Mouse (Mus musculus): ENCODE measurements at regions not wholly inside any gene's neighbourhood (a gene's known extent, or its start where the extent isn't known, plus 50 kb on each side); places are given as distances from the start of the nearest gene placed in this dataset.
"Not testable (repeated sequence)": the region's sequence is repeated elsewhere in the genome, so short reads cannot be mapped to it uniquely, and the experiment has no call there.

DNA sequence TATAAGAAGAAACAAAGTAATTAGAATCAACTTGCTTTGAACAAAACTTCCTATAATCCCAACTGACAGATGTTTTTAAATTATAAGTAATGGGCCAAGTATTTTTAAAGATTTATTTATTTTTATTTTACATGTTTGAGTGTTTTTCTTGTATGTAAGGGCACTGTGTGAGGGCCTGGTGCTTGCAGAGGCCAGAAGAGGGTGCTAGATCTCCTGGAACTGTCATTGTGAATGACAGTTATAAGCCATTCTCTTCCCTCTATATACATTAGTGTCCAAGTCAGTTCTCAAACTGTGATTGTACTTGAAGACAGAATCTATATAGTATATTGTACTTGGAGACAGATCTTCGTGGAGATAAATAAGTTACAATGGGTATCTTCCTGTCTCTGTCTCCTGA, 149.1 kb upstream of the Palmd start:
- peak; percentile 45 for DNase-seq (ENCODE audit: low read depth, low spot score)

DNA sequence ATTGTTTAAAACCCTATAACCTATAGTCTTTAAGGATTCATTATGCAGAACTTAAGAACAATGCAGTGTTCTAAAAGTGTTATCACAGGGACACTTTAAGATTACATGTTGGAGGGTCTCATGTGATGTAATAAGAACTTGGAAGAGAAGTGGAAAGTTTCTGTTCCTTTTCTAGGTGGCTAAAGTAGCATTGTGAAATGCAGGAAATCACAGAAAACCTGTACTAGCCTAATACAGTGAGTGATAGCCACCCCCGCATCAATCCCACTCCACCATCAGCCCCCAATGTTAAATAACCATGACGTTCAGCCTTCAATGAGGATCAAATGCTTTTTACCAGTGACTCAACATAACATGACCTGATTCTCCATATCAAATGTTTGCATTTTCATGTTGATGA, 147.4 kb upstream of the Palmd start:
- no peak for DNase-seq (ENCODE audit: low read depth, low spot score)

DNA sequence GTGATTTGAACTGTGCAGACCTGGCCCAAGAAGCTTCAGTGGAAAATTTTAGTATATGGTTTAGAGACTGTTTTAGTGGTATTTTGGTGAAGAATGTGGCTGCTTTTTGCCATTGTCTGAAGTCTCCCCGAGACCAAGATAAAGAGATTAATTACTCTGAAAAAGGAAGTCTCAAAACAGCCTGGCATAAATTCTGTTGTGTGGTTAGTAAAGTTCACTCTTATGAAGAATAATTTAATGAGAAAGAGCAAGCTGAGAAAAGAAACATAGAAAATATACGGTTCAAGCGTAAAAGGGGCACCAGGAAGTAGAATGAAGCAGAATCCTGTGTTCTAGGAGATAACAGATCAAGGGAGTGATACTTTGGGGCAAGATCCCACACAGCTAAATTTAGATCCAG, 144.0 kb upstream of the Palmd start:
- no peak for DNase-seq (ENCODE audit: low read depth, low spot score)

DNA sequence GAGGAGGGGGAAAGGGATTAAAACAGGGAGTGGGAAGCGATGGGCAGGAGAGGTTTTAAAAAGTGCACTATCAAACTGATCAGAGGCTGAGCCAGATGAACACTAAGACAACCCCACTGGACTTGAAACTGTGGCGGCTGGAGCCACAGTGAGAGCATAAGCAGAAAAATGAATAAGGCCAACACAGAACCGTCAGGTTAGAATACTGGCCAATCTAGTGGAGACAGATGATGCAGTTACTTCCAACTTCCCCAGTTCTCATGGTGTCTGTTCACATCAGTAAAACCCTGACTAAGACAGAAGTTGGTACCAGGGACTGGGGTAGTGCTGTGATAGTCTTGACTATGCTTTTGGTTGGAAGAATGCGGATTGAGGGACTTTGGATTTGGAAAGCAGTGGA, 143.5 kb upstream of the Palmd start:
- no peak for DNase-seq (ENCODE audit: low read depth, low spot score)

DNA sequence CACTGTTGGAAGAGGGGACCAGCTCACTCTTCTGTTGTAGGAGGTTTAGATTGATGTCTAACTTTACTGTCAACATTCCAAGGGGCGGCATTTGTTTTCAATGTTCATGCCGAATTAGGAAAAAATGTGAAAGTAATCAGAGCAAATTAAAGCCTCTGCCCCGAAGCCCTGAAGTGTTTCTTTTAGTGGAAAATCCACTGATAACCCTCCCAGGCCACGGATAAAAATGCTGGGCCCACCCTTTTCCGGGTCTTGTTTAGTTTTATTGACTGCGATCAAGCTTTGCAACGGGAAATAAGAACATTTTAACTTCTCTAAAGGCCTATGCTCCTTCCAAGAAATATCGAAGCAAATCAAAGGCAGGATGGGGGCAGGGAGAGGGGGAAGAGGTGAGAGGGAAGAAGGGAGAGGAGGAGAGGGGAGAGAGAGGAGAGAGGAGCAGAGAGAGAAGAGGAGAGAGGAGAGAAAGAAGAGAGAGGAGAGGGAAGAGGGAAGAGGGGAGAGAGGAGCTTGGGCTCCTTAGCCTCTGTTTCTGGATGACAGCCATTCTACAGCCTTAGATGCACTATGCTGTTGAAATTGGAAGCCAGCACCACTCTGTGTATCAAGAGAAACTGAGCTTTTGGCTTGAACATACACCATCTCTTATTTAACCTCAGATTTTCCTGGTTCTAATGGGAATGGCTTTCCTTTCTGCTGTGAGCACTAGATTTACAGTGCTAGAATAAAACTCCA, 140.3 kb upstream of the Palmd start:
- DNase-seq (ENCODE audit: low read depth, low spot score), result no peak

DNA sequence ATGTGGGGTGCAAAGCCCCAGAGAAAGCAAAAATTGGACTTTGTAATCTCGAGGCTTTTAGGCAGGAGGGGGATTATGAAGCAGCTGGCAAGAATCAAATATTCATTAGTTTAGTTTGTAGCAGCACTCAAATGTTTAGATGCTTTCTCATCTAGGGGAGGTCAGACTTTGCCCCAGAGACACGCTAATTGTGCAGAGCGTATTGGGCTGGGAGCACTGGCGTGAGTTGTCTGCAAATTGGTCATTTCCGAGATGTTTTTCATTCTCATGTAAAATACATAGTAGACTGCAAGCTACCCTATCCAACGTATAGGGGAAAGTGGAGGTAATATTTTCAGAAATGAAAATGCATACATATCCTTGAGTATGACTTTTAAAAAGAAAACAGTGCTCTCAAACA, 139.2 kb upstream of the Palmd start:
- no peak for DNase-seq (ENCODE audit: low read depth, low spot score)

DNA sequence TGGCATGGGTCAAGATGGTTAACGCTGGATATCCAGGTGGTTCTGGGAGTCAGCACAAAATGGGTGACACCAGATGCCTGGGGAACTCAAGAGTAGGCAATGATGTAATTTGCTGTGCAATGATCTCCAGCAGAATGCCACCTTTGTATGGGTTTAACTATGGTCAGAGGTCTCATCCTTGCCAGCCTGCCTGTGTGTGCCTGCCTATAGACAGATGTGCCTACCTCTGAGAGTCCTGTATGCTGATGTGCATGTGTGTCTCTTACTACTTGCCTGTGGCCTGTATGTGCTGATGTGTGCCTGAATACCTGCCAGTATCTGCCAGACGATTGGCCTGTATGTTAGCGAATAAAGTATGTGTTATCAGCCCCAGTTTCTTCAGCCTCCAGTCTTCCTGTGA, 138.6 kb upstream of the Palmd start:
- DNase-seq (ENCODE audit: low read depth, low spot score), result no peak

DNA sequence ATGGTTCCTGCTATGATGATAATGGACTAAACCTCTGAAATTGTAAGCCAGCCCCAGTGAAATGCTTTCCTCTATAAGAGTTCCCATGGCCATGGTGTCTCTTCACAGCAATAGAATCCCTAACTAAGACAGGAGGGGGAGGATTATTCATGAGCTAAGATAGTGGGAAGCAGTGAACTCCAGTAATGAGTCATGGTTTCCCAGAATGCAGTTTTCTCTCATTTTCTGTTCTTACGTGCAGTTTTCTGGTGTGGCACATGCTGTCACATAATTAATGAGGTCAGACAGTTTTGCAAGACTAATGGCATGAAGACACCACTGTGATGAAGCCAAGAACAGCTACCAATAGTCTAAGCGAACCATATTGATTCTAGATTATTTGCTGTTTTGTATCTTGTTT, 118.9 kb upstream of the Palmd start:
- DNase-seq (ENCODE audit: low read depth, low spot score), result peak; percentile 67

DNA sequence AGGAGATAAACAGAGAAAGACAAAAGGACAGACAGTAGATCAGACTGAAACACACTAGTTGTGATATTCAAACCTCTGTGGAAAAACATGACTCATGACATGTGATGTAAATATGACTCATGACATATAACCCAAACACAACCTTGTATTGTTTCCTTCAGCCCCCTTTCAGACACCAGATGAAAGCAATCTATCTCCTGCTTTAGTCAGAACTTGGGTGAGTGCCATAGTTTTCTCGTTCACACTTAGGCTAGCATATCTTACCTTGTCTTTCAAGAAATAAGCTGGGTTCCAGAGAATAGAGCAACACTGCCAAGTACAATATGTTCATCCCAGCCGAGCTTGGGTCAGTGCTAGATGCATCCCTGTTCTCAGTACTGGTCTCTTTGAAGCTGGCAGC, 107.9 kb upstream of the Palmd start:
- DNase-seq (ENCODE audit: low read depth, low spot score), result no peak

DNA sequence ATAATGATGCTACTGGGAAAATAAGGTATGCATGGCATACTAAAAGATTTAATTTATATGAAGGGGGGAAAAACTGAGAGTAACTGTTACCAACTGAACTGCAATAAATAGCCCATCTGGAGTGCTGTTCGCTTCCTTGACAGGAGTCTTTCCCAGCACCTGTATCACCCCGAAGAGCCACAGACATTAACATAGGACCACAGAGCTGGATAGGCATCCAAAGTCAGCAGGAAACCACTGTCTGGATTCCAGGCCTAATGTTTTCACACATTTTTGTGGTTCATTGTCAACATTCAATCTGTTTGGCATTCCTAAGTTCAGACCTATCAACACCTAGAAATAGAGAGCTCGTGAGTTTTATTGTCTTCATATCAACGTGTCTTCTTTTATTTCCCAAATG, 104.6 kb upstream of the Palmd start:
- no peak for DNase-seq (ENCODE audit: low read depth, low spot score)

DNA sequence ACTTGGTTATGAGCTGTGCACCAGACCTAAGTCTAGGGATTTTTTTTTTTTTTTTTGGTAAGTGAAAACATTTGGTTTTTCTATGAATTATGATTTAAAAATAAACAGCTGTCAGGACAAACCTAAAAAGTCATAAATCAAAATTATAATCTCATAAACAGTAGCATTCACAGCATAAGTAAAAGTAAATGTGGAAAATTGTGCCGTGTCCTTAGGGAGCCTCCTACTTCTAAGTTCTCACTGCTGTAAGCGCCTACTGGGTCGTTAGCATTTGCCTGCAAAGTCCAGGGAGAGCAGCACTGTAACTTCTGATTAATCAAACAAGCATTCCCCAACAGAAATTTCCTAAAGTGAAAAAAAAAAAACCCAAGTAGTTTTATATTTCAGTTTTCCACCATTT, 104.2 kb upstream of the Palmd start:
- DNase-seq (ENCODE audit: low read depth, low spot score), result no peak

DNA sequence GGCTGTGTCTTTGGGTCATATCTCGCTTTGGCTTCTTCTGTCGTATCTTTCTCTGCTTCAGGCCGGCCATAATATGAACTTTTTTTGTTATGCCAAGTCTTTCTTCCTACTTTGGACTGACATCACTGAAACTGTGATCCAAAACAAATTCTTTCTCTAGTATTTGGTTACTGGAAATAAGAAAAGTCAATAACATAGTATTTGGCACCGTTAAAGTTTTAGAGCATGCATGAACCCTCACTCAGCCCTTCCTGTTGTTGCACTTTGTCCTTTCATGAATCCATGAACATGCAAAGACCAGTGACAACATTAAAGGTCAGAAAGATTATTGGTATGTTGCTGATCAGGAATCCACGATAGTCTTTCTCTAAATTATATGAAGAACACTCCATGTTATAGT, 103.1 kb upstream of the Palmd start:
- no peak for DNase-seq (ENCODE audit: low read depth, low spot score)

DNA sequence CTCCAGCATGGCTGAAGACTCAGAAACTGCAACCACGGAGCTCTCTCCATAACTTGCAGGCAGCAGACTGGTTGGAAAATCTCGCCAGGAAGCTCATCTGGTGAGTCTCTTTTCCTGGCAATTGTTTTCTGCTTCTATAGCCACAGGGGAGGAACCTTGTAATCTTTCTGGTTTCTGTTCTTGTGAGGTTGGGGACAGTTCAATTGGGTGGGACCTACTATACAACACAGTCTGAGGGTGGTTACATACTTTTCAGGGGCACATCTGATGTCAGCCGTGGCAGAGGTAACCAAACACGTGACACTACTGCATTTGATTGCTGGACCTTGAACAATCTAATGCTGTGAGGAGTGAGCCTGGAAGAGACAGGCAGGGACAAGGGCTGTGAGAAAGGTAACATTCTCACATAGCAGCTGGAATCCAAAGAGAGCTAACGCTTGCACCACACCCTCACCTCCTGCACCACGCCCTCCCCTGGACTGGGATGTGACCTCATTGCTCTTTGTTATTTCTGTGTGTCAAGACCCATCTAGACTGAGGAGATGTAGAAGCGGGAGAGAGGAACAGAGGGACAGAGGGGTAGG, 98.8 kb upstream of the Palmd start:
- no peak for DNase-seq (ENCODE audit: low read depth, low spot score)

DNA sequence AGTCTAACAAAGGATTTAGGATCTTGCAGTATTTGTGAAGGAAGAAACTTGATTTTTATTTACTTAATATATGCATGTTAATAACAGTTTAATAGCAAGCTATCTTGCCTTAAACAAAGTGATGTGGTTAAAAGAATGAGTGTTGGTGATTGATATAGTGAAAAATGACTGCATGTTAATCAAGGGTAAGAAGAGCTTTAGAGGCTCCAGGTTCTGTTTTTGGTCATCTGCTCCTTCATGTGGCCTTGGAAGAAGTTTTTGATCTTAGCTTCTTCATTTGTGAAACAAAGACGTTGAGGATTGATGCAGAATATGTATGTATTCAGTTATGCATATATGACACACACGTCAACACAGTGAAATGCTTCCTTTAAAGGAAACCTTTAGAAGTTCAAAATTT, 97.1 kb upstream of the Palmd start:
- DNase-seq (ENCODE audit: low read depth, low spot score), result no peak

DNA sequence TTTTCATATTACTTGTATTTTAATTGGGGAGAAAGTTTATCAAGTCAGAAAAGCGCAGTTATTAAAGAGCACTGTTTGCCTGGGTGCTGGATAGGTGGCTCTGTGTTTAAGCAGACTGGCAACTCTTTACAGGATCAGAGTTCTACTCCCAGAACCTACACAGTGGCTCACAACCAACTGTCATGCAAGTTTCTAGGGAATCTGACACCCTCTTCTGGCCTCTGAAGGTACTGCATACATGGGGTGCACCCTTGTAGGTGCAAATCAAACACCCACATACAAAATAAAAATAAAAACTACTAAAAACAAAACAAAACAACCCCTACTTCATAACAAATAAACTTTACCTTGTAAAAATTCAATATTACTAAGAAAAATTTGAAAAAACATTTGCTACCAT, 93.0 kb upstream of the Palmd start:
- no peak for DNase-seq (ENCODE audit: low read depth, low spot score)

DNA sequence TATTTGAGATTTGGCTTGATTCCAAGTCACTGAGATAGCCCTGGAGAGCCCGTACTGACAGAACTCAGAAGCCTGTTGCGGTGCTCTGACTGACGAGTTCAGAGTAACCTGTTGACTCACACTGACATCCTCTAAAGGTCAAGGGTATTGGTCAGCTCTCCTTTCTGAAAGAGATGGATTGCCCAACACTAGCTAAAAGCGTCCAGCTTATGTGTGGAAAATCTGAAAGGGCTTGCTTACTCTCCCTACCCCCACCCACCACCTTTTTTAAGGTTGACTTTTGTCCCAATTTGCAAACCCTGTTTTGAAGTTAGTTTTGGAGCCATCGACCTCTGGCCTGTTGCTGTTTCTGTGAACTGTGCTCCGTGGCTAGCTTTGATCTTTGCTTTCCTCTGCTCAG, 92.4 kb upstream of the Palmd start:
- no peak for DNase-seq (ENCODE audit: low read depth, low spot score)

DNA sequence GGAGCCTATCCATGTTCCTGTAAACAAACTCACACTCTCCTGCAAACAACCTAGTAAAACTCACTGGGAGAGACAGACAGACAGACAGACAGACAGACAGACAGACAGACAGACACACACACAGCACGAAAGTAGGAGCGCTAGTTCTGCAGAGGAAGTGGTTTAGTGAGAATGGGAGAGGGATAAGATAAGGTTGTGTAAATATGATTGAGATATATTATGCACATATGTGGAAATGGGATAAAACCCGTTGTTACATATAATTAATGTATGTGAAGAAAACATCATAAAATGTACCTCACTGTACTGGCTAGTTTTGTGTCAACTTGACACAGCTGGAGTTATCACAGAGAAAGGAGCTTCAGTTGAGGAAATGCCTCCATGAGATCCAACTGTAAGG, 85.9 kb upstream of the Palmd start:
- not testable (repeated sequence) for DNase-seq (ENCODE audit: low read depth, low spot score)

DNA sequence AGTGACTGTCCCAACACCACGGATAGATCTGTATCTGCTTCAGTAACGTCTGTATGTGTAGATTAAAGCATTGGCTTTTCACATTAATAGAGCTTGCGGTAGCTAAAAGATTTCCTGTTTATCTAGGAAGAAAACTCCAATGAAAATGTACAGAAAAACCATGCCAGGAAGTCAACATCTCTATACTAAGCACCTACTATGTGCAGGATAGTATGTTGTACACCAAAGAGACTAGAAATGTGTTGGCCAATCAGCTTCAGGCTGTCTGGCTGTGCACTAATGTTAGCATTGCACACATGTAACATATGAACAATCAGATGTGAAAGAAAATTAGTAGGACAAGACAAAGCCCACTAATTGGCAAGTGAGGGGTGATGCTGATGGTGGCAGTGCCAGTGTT, 82.6 kb upstream of the Palmd start:
- no peak for DNase-seq (ENCODE audit: low read depth, low spot score)

DNA sequence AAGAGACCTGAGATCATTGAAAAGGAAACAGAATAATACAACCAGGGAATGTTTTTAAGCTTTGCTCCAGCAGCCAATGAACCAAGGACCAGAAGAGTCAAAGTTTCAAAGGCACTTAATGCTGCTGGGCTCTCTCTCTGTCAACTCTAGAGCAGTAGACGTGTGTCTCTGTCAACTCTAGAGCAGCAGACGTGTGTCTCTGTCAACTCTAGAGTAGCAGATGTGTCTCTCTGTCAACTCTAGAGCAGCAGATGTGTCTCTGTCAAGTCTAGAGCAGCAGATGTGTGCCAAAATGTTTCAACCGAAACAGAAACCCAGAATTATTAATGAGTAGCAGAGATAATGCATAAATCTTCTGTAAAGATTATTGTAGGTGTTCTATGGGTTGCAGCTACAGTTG, 82.1 kb upstream of the Palmd start:
- DNase-seq (ENCODE audit: low read depth, low spot score), result no peak

DNA sequence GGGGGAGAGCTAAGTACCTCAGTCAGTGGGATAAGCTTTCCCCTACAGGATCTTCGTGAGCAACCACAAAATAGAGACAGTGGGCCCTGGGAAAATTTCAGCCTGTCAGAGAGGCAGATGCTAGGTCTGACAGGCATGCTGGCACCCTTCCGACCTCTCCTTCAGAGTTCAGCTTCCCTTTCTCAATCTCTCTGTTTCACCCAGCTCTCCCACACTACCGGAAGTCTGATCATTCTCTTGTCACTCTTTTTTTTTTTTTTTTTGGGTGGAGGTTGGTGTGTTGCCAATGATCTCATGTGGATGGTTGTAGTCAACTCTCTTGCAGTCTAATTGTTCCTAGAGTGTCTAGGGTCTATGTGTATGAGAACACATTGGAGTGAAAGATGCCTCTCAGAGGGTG, 80.6 kb upstream of the Palmd start:
- no peak for DNase-seq (ENCODE audit: low read depth, low spot score)

DNA sequence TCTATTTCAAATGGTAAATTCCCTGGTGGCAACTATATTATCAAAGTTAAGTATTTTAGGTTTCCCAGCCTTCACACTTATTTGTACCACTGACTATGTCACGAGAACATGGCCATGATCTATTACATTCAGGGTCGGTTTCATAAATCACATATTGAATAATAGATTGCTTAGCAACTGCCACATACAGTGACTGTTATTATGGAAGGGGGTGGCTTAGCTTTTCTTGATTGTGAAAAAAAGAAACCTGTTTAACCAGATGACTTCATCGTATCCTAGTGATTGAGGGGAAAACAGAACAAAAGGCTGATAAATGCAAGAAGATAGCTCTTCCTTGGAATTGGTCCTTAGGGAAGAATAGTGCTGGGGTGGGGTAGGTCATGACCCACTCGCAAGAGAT, 76.0 kb upstream of the Palmd start:
- DNase-seq (ENCODE audit: low read depth, low spot score), result no peak

DNA sequence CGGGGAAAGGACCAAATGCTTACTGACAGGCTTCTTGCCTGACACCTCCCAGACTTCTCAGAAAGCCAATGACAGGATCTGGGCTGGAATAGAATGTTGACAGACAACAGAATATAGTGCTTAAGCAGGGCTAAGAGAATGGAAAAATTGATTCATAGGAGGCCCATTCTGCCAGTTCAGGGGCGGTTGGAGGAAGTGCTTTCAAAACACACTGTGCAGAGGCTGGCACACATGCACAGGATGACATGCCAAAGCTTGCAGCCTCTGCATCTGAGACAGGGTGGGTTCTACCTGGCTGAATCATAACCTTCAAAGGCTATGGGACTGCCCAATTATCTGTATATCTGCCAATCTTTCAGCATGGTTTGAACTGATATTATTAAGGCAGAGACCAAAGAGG, 75.5 kb upstream of the Palmd start:
- peak; percentile 30 for DNase-seq (ENCODE audit: low read depth, low spot score)

DNA sequence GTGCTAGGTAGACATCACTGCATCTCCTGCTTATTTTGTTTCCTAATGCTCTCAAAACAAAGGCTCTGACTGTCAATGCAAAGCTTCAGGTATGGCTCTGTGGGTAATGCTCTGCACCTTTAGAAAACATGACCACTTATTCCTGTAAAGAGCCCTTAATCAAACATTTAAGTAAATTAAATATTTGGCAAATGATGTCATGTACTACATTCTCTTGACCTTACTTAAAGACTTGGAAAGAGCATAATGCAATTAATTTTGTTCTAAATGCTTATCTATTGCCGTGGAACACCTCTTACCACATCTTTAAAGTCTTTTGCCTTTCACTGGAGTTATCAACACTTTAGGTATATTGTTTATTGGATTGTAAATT, 70.1 kb upstream of the Palmd start:
- no peak for DNase-seq (ENCODE audit: low read depth, low spot score)
